Mouse (Mus musculus): Measurements from ENCODE around the gene Tmem183a. TPM values are rescaled to one million over a fixed set of nuclear protein-coding genes. Genes with fewer than 3 reads are reported as not detected.

The Tmem183a gene
- polyA plus RNA-seq, 1 experiment, result 67.3 TPM

- Histone ChIP-seq H3K4me3 (no peak overlapping the region), H3K4me2 (ENCODE audit: low read depth) (no peak overlapping the region), H3ac (ENCODE audit: control insufficient read depth, insufficient read length) (no peak overlapping the region), H3K27me3 (ENCODE audit: control insufficient read depth, insufficient read depth, insufficient read length) (peaks cover under 1% of the 10 kb centered on the region), H3K79me2 (ENCODE audit: control insufficient read depth, insufficient read depth) (no peaks in the 10 kb centered on the region), H3K36me3 (ENCODE audit: control insufficient read depth, insufficient read depth) (no peaks in the 10 kb centered on the region)
- TF ChIP-seq CEBPB (IDR thresholded peaks at IDR 0.05; ENCODE audit: insufficient read depth, poor library complexity, severe bottlenecking), result no peak
- TF ChIP-seq POLR2A (IDR thresholded peaks at IDR 0.05; ENCODE audit: insufficient read length, low read depth), result no peak
- no peak for TF ChIP-seq SRF (IDR thresholded peaks at IDR 0.05; ENCODE audit: control insufficient read depth, insufficient read length, low read depth)
- TF ChIP-seq TCF12 (IDR thresholded peaks at IDR 0.05; ENCODE audit: insufficient read depth, poor library complexity, severe bottlenecking), result no peak
- TF ChIP-seq POLR2AphosphoS2 (IDR thresholded peaks at IDR 0.05; ENCODE audit: insufficient read length, low read depth), result no peak
- TF ChIP-seq MYOG (IDR thresholded peaks at IDR 0.05; ENCODE audit: control insufficient read depth in 1 of 3, insufficient read depth in 1 of 3, insufficient read length in 2 of 3, low read depth in 2 of 3), result no peak
- TF ChIP-seq MYOD1 (IDR thresholded peaks at IDR 0.05; ENCODE audit: control insufficient read depth in 1 of 3, insufficient read length in 2 of 3, low read depth in 2 of 3), result no peak
- TF ChIP-seq MAX (IDR thresholded peaks at IDR 0.05; ENCODE audit: low read depth), result no peak
- no peak for TF ChIP-seq E2F4 (IDR thresholded peaks at IDR 0.05; ENCODE audit: insufficient read depth)
- TF ChIP-seq USF1 (IDR thresholded peaks at IDR 0.05; ENCODE audit: low read depth), result no peak
- TF ChIP-seq REST (IDR thresholded peaks at IDR 0.05; ENCODE audit: insufficient read depth, insufficient read length), result no peak
- no peak for TF ChIP-seq TCF3 (IDR thresholded peaks at IDR 0.05; ENCODE audit: insufficient read length, low read depth)
Observed at GRCm38 (mm10) chr1:134381795-134382625, 20.2 kb upstream of the Tmem183a start.

- H3K4me2 ChIP-seq (ENCODE audit: low read depth), result no peak overlapping the region
Observed at GRCm38 (mm10) chr1:134381051-134381450, 19.3 kb upstream of the Tmem183a start.

GRCm38 (mm10) chr1:134374124-134374523 is 12.3 kb upstream of the Tmem183a start:
- no peak overlapping the region for H3K4me2 ChIP-seq (ENCODE audit: low read depth)
- H3K27me3 ChIP-seq (ENCODE audit: control insufficient read depth, insufficient read depth, insufficient read length), result no peaks in the 10 kb centered on the region
- no peaks in the 10 kb centered on the region for H3K36me3 ChIP-seq (ENCODE audit: control insufficient read depth, insufficient read depth)
- TF ChIP-seq MYOD1 (IDR thresholded peaks at IDR 0.05; ENCODE audit: control insufficient read depth in 1 of 3, insufficient read length in 2 of 3, low read depth in 2 of 3) (peak; percentile 66 to 91 (median 81)), TCF3 (IDR thresholded peaks at IDR 0.05; ENCODE audit: insufficient read length, low read depth) (peak; percentile 11), TCF12 (IDR thresholded peaks at IDR 0.05; ENCODE audit: insufficient read depth, poor library complexity, severe bottlenecking) (peak; percentile 39), E2F4 (IDR thresholded peaks at IDR 0.05; ENCODE audit: insufficient read depth) (no peak)
- no peak overlapping the region for H3K4me3 ChIP-seq
- H3K79me2 ChIP-seq (ENCODE audit: control insufficient read depth, insufficient read depth), result no peaks in the 10 kb centered on the region
- no peak overlapping the region for H3ac ChIP-seq (ENCODE audit: control insufficient read depth, insufficient read length)

More at GRCm38 (mm10) chr1:134381051-134381450, 19.3 kb upstream of the Tmem183a start:
- Histone ChIP-seq H3K4me3 (no peak overlapping the region), H3K79me2 (ENCODE audit: control insufficient read depth, insufficient read depth) (no peaks in the 10 kb centered on the region), H3K36me3 (ENCODE audit: control insufficient read depth, insufficient read depth) (no peaks in the 10 kb centered on the region), H3ac (ENCODE audit: control insufficient read depth, insufficient read length) (no peak overlapping the region), H3K27me3 (ENCODE audit: control insufficient read depth, insufficient read depth, insufficient read length) (no peaks in the 10 kb centered on the region)
- TF ChIP-seq USF1 (IDR thresholded peaks at IDR 0.05; ENCODE audit: low read depth) (no peak), POLR2A (IDR thresholded peaks at IDR 0.05; ENCODE audit: insufficient read length, low read depth) (no peak), MYOD1 (IDR thresholded peaks at IDR 0.05; ENCODE audit: control insufficient read depth in 1 of 3, insufficient read length in 2 of 3, low read depth in 2 of 3) (no peak), MAX (IDR thresholded peaks at IDR 0.05; ENCODE audit: low read depth) (no peak), POLR2AphosphoS2 (IDR thresholded peaks at IDR 0.05; ENCODE audit: insufficient read length, low read depth) (no peak), SRF (IDR thresholded peaks at IDR 0.05; ENCODE audit: control insufficient read depth, insufficient read length, low read depth) (no peak), CEBPB (IDR thresholded peaks at IDR 0.05; ENCODE audit: insufficient read depth, poor library complexity, severe bottlenecking) (no peak), TCF12 (IDR thresholded peaks at IDR 0.05; ENCODE audit: insufficient read depth, poor library complexity, severe bottlenecking) (no peak), E2F4 (IDR thresholded peaks at IDR 0.05; ENCODE audit: insufficient read depth) (no peak), REST (IDR thresholded peaks at IDR 0.05; ENCODE audit: insufficient read depth, insufficient read length) (no peak), TCF3 (IDR thresholded peaks at IDR 0.05; ENCODE audit: insufficient read length, low read depth) (no peak), MYOG (IDR thresholded peaks at IDR 0.05; ENCODE audit: control insufficient read depth in 1 of 3, insufficient read depth in 1 of 3, insufficient read length in 2 of 3, low read depth in 2 of 3) (no peak)

GRCm38 (mm10) chr1:134368777-134369337 is 7.1 kb upstream of the Tmem183a start:
- Histone ChIP-seq H3K27me3 (ENCODE audit: control insufficient read depth, insufficient read depth, insufficient read length) (no peaks in the 10 kb centered on the region), H3K4me3 (no peak overlapping the region), H3K36me3 (ENCODE audit: control insufficient read depth, insufficient read depth) (no peaks in the 10 kb centered on the region), H3K79me2 (ENCODE audit: control insufficient read depth, insufficient read depth) (no peaks in the 10 kb centered on the region), H3ac (ENCODE audit: control insufficient read depth, insufficient read length) (no peak overlapping the region), H3K4me2 (ENCODE audit: low read depth) (no peak overlapping the region)
- TF ChIP-seq MYOG (IDR thresholded peaks at IDR 0.05; ENCODE audit: control insufficient read depth in 1 of 3, insufficient read depth in 1 of 3, insufficient read length in 2 of 3, low read depth in 2 of 3) (no peak), USF1 (IDR thresholded peaks at IDR 0.05; ENCODE audit: low read depth) (peak; percentile 18)

GRCm38 (mm10) chr1:134365491-134365890 is 3.7 kb upstream of the Tmem183a start:
- peaks cover 10% of the 10 kb centered on the region for H3K79me2 ChIP-seq (ENCODE audit: control insufficient read depth, insufficient read depth)

More at GRCm38 (mm10) chr1:134365491-134365890, 3.7 kb upstream of the Tmem183a start:
- Histone ChIP-seq H3K4me3 (no peak overlapping the region), H3K4me2 (ENCODE audit: low read depth) (no peak overlapping the region), H3K27me3 (ENCODE audit: control insufficient read depth, insufficient read depth, insufficient read length) (no peaks in the 10 kb centered on the region), H3K36me3 (ENCODE audit: control insufficient read depth, insufficient read depth) (no peaks in the 10 kb centered on the region), H3ac (ENCODE audit: control insufficient read depth, insufficient read length) (no peak overlapping the region)
- TF ChIP-seq USF1 (IDR thresholded peaks at IDR 0.05; ENCODE audit: low read depth) (no peak), SRF (IDR thresholded peaks at IDR 0.05; ENCODE audit: control insufficient read depth, insufficient read length, low read depth) (no peak), REST (IDR thresholded peaks at IDR 0.05; ENCODE audit: insufficient read depth, insufficient read length) (no peak)
